ENCODE assay signal across 8 mouse cellular contexts in genomic region chr10:7590234-7590689, GRCm38 (mm10). TPM values are rescaled to one million over a fixed set of nuclear protein-coding genes. Genes with fewer than 3 reads are reported as not detected.
DNase-seq lines count a peak whose midpoint lies in the region; ATAC-seq and TF ChIP-seq lines count a peak whose summit lies in the region.

No protein-coding gene starts in this region.

- POLR2A ChIA-PET in Patski (lab: Charles Lee) = interaction anchor here (0.6 kb wide), 1 partner anchor 26 kb away, joined by 3 read pairs; no protein-coding TSS in a partner anchor

- peak overlapping the region; percentile 99 for H3K4me2 ChIP-seq in limb, embryonic 14.5 days (replicated peaks; ENCODE audit: low read depth, low read length, severe bottlenecking)
- peak overlapping the region; percentile 98 for H3K4me2 ChIP-seq in stomach, embryonic 16.5 days (ENCODE audit: low read depth, low read length)

- H3K9me3 ChIP-seq in limb, embryonic 14.5 days (ENCODE audit: control insufficient read depth, low read length) = no peaks in the 10 kb centered on the region
- no peaks in the 10 kb centered on the region for H3K9me3 ChIP-seq in stomach, embryonic 16.5 days (replicated peaks; ENCODE audit: control insufficient read depth, low read length)

- H3K4me3 ChIP-seq in layer of hippocampus, adult 2 months = peak overlapping the region; percentile 89
- peak overlapping the region; percentile 55 for H3K4me3 ChIP-seq in embryonic fibroblast, embryonic 13.5 days (ENCODE audit: insufficient read depth, low read length)
- peak overlapping the region; percentile 66 for H3K4me3 ChIP-seq in limb, embryonic 14.5 days (replicated peaks; ENCODE audit: low read length)
- peak overlapping the region; percentile 71 for H3K4me3 ChIP-seq in stomach, embryonic 16.5 days (replicated peaks; ENCODE audit: low read length)

- no peaks in the 10 kb centered on the region for H3K36me3 ChIP-seq in limb, embryonic 14.5 days (ENCODE audit: control insufficient read depth, insufficient read depth, low read length)
- no peaks in the 10 kb centered on the region for H3K36me3 ChIP-seq in stomach, embryonic 16.5 days (ENCODE audit: control insufficient read depth, insufficient read depth, low read length)

- no peak for TF ChIP-seq POLR2A in embryonic fibroblast, embryonic 13.5 days (IDR thresholded peaks at IDR 0.05; ENCODE audit: low read depth, low read length)
- no peak for TF ChIP-seq POLR2A in limb, embryonic 14.5 days (IDR thresholded peaks at IDR 0.05; ENCODE audit: borderline replicate concordance, extremely low read depth, insufficient read depth, insufficient read length)

- 1% methylated on average over 54 of the region's 54 CpGs for WGBS in limb, embryonic 14.5 days
- WGBS in stomach, embryonic 16.5 days = under 1% methylated on average over 54 of the region's 54 CpGs

- peak overlapping the region; percentile 91 for H3K27ac ChIP-seq in layer of hippocampus, adult 2 months
- H3K27ac ChIP-seq in embryonic fibroblast, embryonic 13.5 days (ENCODE audit: insufficient read depth, low read length) = no peak overlapping the region
- no peak overlapping the region for H3K27ac ChIP-seq in limb, embryonic 14.5 days (replicated peaks; ENCODE audit: low read depth, low read length)
- no peak overlapping the region for H3K27ac ChIP-seq in stomach, embryonic 16.5 days (ENCODE audit: low read length)

- ATAC-seq in Patski = peak; percentile 17
- ATAC-seq in limb, embryonic 14.5 days (ENCODE audit: low FRiP score, low read depth) = no peak
- ATAC-seq in stomach, embryonic 16.5 days (ENCODE audit: insufficient read depth, low FRiP score) = no peak

- no peak for TF ChIP-seq CTCF in layer of hippocampus, adult 2 months (conservative IDR thresholded peaks at IDR 0.05)
- TF ChIP-seq CTCF in Patski (IDR thresholded peaks at IDR 0.05) = no peak
- no peak for TF ChIP-seq CTCF in embryonic fibroblast, embryonic 13.5 days (IDR thresholded peaks at IDR 0.05; ENCODE audit: borderline replicate concordance, insufficient read depth, low read length)

- peak overlapping the region; percentile 21; the same call in 1 of the 2 replicates for H3K9ac ChIP-seq in limb, embryonic 14.5 days (ENCODE audit: low read depth, low read length, severe bottlenecking)
- peak overlapping the region; percentile 58 for H3K9ac ChIP-seq in stomach, embryonic 16.5 days (ENCODE audit: low read length)

- CTCF ChIA-PET in Patski (lab: Charles Lee) = interaction anchor here (1.0 to 3.3 kb wide), 2 partner anchors 10 to 208 kb away, joined by 3 to 17 read pairs; no protein-coding TSS in a partner anchor

- in situ Hi-C loops in Patski (cut with MboI; ENCODE audit: low pct_unique_long_range_greater_than_20kb) = no loop called here

- DNase-seq in layer of hippocampus, adult 2 months (ENCODE audit: low spot score in 2 of 2) = peak; percentile 17 to 46
- DNase-seq in layer of hippocampus, postnatal 10 days (ENCODE audit: low spot score in 2 of 2) = no peak
- DNase-seq in Patski (ENCODE audit: low read depth, low spot score) = no peak
- DNase-seq in limb, embryonic 14.5 days (ENCODE audit: low spot score) = no peak
- DNase-seq in B cell, adult 2 months = no peak
- no peak for DNase-seq in spleen, postnatal 10 days (ENCODE audit: low spot score in 2 of 2)

- H3K27me3 ChIP-seq in Patski = no peaks in the 10 kb centered on the region
- peaks cover 19% of the 10 kb centered on the region for H3K27me3 ChIP-seq in limb, embryonic 14.5 days (ENCODE audit: control insufficient read depth, insufficient read depth, low read length)
- H3K27me3 ChIP-seq in stomach, embryonic 16.5 days (ENCODE audit: control insufficient read depth, insufficient read depth, low read length) = peaks cover 16% of the 10 kb centered on the region; the same call in 1 of the 2 replicates

- H3K4me1 ChIP-seq in embryonic fibroblast, embryonic 13.5 days (ENCODE audit: control insufficient read depth, insufficient read depth, low read length) = peaks cover 4% of the 10 kb centered on the region; the same call in 1 of the 2 replicates
- peaks cover 2% of the 10 kb centered on the region; the same call in 1 of the 2 replicates for H3K4me1 ChIP-seq in limb, embryonic 14.5 days (ENCODE audit: control insufficient read depth, insufficient read depth, low read length)
- peaks cover 7% of the 10 kb centered on the region; the same call in 1 of the 2 replicates for H3K4me1 ChIP-seq in stomach, embryonic 16.5 days (ENCODE audit: control insufficient read depth, insufficient read depth, low read length)

RNA-seq across cellular contexts. Expression of gene Lrp11, which starts 0.7 kb away (rescaled TPM):
- total RNA-seq in layer of hippocampus, adult 2 months (2021) = 100 to 1,000 TPM; 197 to 200 TPM
- 100 to 1,000 TPM; 135 to 141 TPM for total RNA-seq in layer of hippocampus, postnatal 10 days (2021)
- polyA plus RNA-seq in Patski (2021) = 19.3 TPM
- polyA plus RNA-seq in embryonic fibroblast, embryonic 13.5 days (2011; ENCODE audit: insufficient read length, low read depth, missing spikeins) = 9.0 and 12.2 TPM in 2 replicates
- polyA plus RNA-seq in limb, embryonic 14.5 days (2012; rRNA removed) = 1.8 and 2.1 TPM in 2 replicates
- polyA plus RNA-seq in limb, embryonic 14.5 days (2014; fragmentation: Nextera tagmentation; extraction: Ambion mirVana) = 1.3 and 2.0 TPM in 2 replicates
- 2.3 and 2.9 TPM in 2 replicates for polyA plus RNA-seq in stomach, embryonic 16.5 days (2015; fragmentation: Nextera tagmentation; extraction: Ambion mirVana)

Comparison
In these comparisons a context has a peak if more than half of its experiments do, and no peak if none do; other contexts are left out.
1. DNase-seq: peak in layer of hippocampus, adult 2 months (2 of 2); none in layer of hippocampus, postnatal 10 days (0 of 2), Patski (single experiment), limb, embryonic 14.5 days (single experiment), B cell, adult 2 months (0 of 2) and spleen, postnatal 10 days (0 of 2).
2. Peak in every context shown above with its lines, with median percentiles within 50 percentile points of each other: H3K4me3 ChIP-seq.